Mouse (Mus musculus): Measurements from ENCODE around the gene Gstp3.
"Not testable (repeated sequence)": the region's sequence is repeated elsewhere in the genome, so short reads cannot be mapped to it uniquely, and the experiment has no call there.

DNA sequence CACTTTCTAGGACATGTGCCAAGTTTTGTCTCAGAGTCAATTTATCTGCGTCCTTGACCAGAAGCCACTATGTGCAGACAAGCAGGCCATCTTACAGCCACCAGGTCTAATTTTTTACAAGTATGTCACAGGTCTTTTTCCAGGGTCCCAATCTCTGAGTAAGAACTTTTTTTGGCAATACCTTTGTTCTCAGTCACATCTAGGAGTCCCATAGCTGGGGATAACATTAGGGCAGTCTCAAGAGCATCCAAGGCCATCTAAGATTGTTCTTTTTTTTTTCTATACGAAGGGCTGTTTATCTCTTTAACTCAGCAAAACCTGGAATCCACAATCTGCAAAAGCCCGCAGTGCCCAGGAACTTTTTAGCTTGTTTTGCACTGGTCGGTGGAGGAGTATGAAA, 4.0 kb upstream of the Gstp3 start:
- not testable (repeated sequence) for TF ChIP-seq POLR2A (IDR thresholded peaks at IDR 0.05; ENCODE audit: borderline replicate concordance, control insufficient read depth, low read depth, low read length); CTCF (IDR thresholded peaks at IDR 0.05; ENCODE audit: control insufficient read depth, insufficient read depth, low read length)
